Mouse (Mus musculus): ENCODE measurements at regions not wholly inside any gene's neighbourhood (a gene's known extent, or its start where the extent isn't known, plus 50 kb on each side); places are given as distances from the start of the nearest gene placed in this dataset.
A peak's percentile ranks its signal among the peaks of the same experiment; 100 is the strongest.

DNA sequence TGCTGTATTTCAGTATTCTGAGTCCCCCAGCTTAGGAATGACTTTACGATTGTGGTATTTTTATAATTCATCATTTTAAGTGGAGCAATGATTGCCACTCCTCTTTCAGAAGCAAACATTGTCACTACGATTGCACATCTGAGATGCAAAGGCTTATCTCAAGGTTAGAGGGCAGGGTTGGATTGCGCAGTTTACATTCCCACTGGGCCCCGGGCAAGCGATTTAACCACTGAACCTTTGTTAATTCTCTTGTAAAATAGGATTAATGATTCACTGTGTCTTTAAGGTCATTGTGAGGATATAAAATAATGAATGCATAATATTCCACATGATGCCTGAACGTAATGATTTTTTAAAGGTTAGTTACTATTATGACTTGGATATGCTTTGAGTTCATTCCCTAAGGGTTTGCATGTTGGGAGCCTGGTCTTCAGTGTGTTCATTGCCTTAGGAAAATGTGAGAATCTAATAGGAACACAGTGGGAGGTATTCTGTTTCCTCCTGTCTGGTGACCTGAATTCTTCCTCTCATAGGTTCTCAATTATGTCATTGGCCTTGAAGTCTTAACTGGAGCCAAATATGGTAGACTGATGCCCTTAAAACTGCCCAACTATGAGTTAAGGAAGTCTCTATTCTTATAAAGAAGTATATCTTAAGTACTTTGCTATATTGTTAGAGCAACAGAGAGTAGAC, 1198.4 kb downstream of the Gsdmc2 start:
- Histone ChIP-seq H3K36me3 (no peaks in the 10 kb centered on the region), H3K4me3 (no peak overlapping the region), H3K4me1 (no peaks in the 10 kb centered on the region), H3K9me3 (no peaks in the 10 kb centered on the region), H3K9ac (replicated peaks) (no peak overlapping the region), H3K27ac (replicated peaks) (no peak overlapping the region), H3K27me3 (no peaks in the 10 kb centered on the region), H3K4me2 (replicated peaks) (no peak overlapping the region)
- no peak for ATAC-seq (replicated peaks)
- 85% methylated on average over 6 of the region's 6 CpGs for WGBS

- H3K36me3 ChIP-seq, result no peaks in the 10 kb centered on the region
- H3K4me1 ChIP-seq, result no peaks in the 10 kb centered on the region
- no peaks in the 10 kb centered on the region for H3K9me3 ChIP-seq
- no peak overlapping the region for H3K4me2 ChIP-seq (replicated peaks)
- no peak overlapping the region for H3K9ac ChIP-seq (replicated peaks)
- ATAC-seq (replicated peaks), result no peak
- 90% methylated on average over 2 of the region's 2 CpGs for WGBS
- no peak overlapping the region for H3K27ac ChIP-seq (replicated peaks)
- H3K27me3 ChIP-seq, result no peaks in the 10 kb centered on the region
- no peak overlapping the region for H3K4me3 ChIP-seq
These were observed 1200.2 kb downstream of the Gsdmc2 start for GRCm38 (mm10) chr15:62644744-62645143.

DNA sequence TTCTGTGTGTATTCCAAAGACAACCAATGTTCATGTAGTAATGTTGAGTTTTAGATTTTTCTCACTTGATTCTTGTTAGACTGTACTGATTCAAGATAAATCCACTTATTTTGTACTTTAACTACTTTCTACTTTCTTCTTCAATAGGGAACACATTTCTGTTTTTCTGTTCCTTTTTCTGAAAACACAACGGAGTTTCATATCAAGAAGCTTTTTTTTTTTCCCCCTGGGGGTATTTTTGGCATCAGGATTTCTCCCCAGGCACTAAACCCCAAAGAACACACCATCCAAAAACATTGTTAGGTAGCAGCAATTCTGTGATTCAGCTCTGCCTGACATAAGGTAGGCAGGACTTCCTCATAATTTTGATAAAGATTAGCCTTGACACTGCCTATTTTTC, 1200.7 kb downstream of the Gsdmc2 start:
- H3K27ac ChIP-seq (replicated peaks), result no peak overlapping the region
- no peaks in the 10 kb centered on the region for H3K36me3 ChIP-seq
- H3K9ac ChIP-seq (replicated peaks), result no peak overlapping the region
- no peaks in the 10 kb centered on the region for H3K9me3 ChIP-seq
- no peak overlapping the region for H3K4me2 ChIP-seq (replicated peaks)
- no peaks in the 10 kb centered on the region for H3K4me1 ChIP-seq
- WGBS, result 81% methylated on average over 1 of the region's 1 CpGs
- ATAC-seq (replicated peaks), result no peak
- H3K27me3 ChIP-seq, result no peaks in the 10 kb centered on the region
- H3K4me3 ChIP-seq, result no peak overlapping the region

DNA sequence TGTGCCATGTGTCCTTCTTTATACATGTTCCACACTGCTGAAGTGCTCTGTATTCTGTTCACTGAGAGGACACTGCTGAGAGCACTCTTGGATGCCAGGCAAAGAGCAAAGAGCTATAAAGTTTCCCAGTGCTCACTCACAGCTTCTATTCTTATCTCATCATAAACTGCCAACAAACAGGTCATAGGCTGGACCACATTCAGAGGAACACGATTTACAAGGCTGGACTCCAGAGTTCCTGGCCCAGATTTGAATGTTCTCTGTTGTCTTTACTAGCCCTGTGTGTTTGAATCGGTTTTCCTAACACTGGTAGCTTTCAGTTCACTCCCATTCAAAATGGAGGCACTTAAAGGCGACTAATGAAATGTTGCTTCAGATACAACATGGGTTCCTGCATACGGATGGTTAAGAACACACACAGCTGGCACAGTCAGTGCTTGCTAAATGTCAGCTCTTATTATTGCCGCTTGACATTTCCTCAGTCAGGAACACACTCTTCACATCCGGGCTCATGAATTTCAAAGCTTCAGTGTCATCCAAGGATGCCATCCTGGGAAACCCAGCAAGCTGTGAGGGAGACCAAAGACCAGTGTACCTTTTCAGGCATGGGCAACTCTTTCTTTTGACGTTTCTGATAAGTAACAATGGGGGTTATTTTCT, 1203.8 kb downstream of the Gsdmc2 start:
- WGBS, result 72% methylated on average over 7 of the region's 7 CpGs
- Histone ChIP-seq H3K4me2 (replicated peaks) (no peak overlapping the region), H3K27ac (replicated peaks) (no peak overlapping the region), H3K4me1 (no peaks in the 10 kb centered on the region), H3K9ac (replicated peaks) (no peak overlapping the region), H3K9me3 (no peaks in the 10 kb centered on the region), H3K36me3 (no peaks in the 10 kb centered on the region), H3K4me3 (no peak overlapping the region), H3K27me3 (no peaks in the 10 kb centered on the region)
- ATAC-seq (replicated peaks), result no peak

GRCm38 (mm10) chr15:62625406-62625805, 1219.6 kb downstream of the Gsdmc2 start:
- no peaks in the 10 kb centered on the region for H3K36me3 ChIP-seq
- H3K9ac ChIP-seq (replicated peaks), result no peak overlapping the region
- H3K27ac ChIP-seq (replicated peaks), result no peak overlapping the region
- 95% methylated on average over 7 of the region's 7 CpGs for WGBS
- no peaks in the 10 kb centered on the region for H3K27me3 ChIP-seq
- no peak for ATAC-seq (replicated peaks)
- no peaks in the 10 kb centered on the region for H3K4me1 ChIP-seq
- no peak overlapping the region for H3K4me3 ChIP-seq
- H3K9me3 ChIP-seq, result no peaks in the 10 kb centered on the region
- H3K4me2 ChIP-seq (replicated peaks), result no peak overlapping the region

DNA sequence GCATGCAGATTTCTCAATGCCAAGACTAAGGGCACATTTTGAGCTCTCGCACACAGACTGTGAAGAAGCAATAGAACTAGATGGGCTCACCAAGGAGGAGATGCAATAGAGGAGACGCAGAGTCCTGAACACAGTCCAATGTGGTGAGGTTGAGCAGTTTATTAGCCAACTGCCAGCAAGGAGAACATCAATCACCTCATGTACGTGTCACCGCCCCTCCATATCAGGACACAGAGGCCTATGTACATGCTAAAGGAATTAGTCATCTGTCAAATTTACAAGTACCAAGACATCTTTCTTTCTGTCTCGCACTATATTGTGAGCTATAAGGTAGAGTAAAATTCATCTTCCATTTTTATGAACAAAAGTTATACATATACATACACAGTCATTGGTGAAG, 1228.9 kb downstream of the Gsdmc2 start:
- no peaks in the 10 kb centered on the region for H3K9me3 ChIP-seq
- H3K36me3 ChIP-seq, result no peaks in the 10 kb centered on the region
- H3K4me1 ChIP-seq, result no peaks in the 10 kb centered on the region
- 92% methylated on average over 5 of the region's 5 CpGs for WGBS
- H3K4me2 ChIP-seq (replicated peaks), result no peak overlapping the region
- H3K27ac ChIP-seq (replicated peaks), result no peak overlapping the region
- no peak for ATAC-seq (replicated peaks)
- H3K27me3 ChIP-seq, result no peaks in the 10 kb centered on the region
- H3K9ac ChIP-seq (replicated peaks), result no peak overlapping the region
- H3K4me3 ChIP-seq, result no peak overlapping the region

GRCm38 (mm10) chr15:62596735-62597134, 1248.2 kb downstream of the Gsdmc2 start:
- H3K4me2 ChIP-seq (replicated peaks), result no peak overlapping the region
- no peak overlapping the region for H3K27ac ChIP-seq (replicated peaks)
- no peaks in the 10 kb centered on the region for H3K9me3 ChIP-seq
- no peaks in the 10 kb centered on the region for H3K4me1 ChIP-seq
- no peak overlapping the region for H3K9ac ChIP-seq (replicated peaks)
- H3K36me3 ChIP-seq, result no peaks in the 10 kb centered on the region
- no peak for ATAC-seq (replicated peaks)
- H3K4me3 ChIP-seq, result no peak overlapping the region
- H3K27me3 ChIP-seq, result no peaks in the 10 kb centered on the region

DNA sequence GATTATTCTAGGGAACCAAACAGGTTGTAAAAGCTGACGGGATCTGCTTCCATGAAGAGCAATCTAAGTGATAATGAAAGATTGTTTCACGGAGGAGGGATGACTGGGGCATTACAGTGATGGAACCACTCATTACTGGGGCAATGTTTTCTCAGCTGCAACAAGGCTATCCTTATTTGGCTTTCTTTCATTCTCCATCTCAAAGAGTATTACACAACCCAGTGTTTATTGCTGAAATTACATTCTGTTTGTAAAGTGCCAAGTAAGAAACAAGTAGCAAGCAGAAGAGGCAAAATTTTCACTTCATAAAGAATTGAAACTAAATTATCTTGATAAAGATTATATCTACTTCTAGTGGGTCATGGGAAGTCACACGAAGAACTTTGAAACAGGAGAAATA, 1256.4 kb downstream of the Gsdmc2 start:
- Histone ChIP-seq H3K9me3 (no peaks in the 10 kb centered on the region), H3K27ac (replicated peaks) (no peak overlapping the region), H3K9ac (replicated peaks) (no peak overlapping the region), H3K36me3 (no peaks in the 10 kb centered on the region), H3K4me1 (no peaks in the 10 kb centered on the region), H3K4me3 (no peak overlapping the region), H3K27me3 (no peaks in the 10 kb centered on the region), H3K4me2 (replicated peaks) (no peak overlapping the region)
- WGBS, result 80% methylated on average over 3 of the region's 3 CpGs
- no peak for ATAC-seq (replicated peaks)

GRCm38 (mm10) chr15:62578788-62579187, 1266.2 kb downstream of the Gsdmc2 start:
- no peaks in the 10 kb centered on the region for H3K36me3 ChIP-seq
- no peak overlapping the region for H3K27ac ChIP-seq (replicated peaks)
- no peak overlapping the region for H3K4me2 ChIP-seq (replicated peaks)
- no peak overlapping the region for H3K9ac ChIP-seq (replicated peaks)
- H3K27me3 ChIP-seq, result no peaks in the 10 kb centered on the region
- peak; percentile 51; the same call in 1 of the 2 replicates for ATAC-seq (replicated peaks)
- H3K9me3 ChIP-seq, result no peaks in the 10 kb centered on the region
- H3K4me3 ChIP-seq, result no peak overlapping the region
- no peaks in the 10 kb centered on the region for H3K4me1 ChIP-seq
- 39% methylated on average over 3 of the region's 3 CpGs for WGBS

GRCm38 (mm10) chr15:62575791-62576190, 1269.2 kb downstream of the Gsdmc2 start:
- 89% methylated on average over 2 of the region's 2 CpGs for WGBS
- no peak overlapping the region for H3K27ac ChIP-seq (replicated peaks)

GRCm38 (mm10) chr15:62571803-62572202, 1273.2 kb downstream of the Gsdmc2 start:
- H3K9ac ChIP-seq (replicated peaks), result no peak overlapping the region
- no peak overlapping the region for H3K4me2 ChIP-seq (replicated peaks)
- H3K9me3 ChIP-seq, result no peaks in the 10 kb centered on the region
- no peaks in the 10 kb centered on the region for H3K36me3 ChIP-seq
- peak; percentile 46 for ATAC-seq (replicated peaks)
- no peak overlapping the region for H3K4me3 ChIP-seq
- peaks cover 8% of the 10 kb centered on the region for H3K4me1 ChIP-seq
- H3K27me3 ChIP-seq, result no peaks in the 10 kb centered on the region
- WGBS, result 23% methylated on average over 7 of the region's 7 CpGs
- no peak overlapping the region for H3K27ac ChIP-seq (replicated peaks)

More at GRCm38 (mm10) chr15:62575791-62576190, 1269.2 kb downstream of the Gsdmc2 start:
- ATAC-seq (replicated peaks), result no peak
- Histone ChIP-seq H3K4me1 (peaks cover 7% of the 10 kb centered on the region), H3K4me3 (no peak overlapping the region), H3K36me3 (no peaks in the 10 kb centered on the region), H3K4me2 (replicated peaks) (no peak overlapping the region), H3K9ac (replicated peaks) (no peak overlapping the region), H3K9me3 (no peaks in the 10 kb centered on the region), H3K27me3 (no peaks in the 10 kb centered on the region)

GRCm38 (mm10) chr15:62568788-62569713, 1275.9 kb downstream of the Gsdmc2 start:
- Histone ChIP-seq H3K4me3 (no peak overlapping the region), H3K27me3 (no peaks in the 10 kb centered on the region), H3K4me1 (peaks cover 22% of the 10 kb centered on the region), H3K36me3 (no peaks in the 10 kb centered on the region), H3K4me2 (replicated peaks) (no peak overlapping the region), H3K9ac (replicated peaks) (no peak overlapping the region), H3K9me3 (no peaks in the 10 kb centered on the region), H3K27ac (replicated peaks) (no peak overlapping the region)
- no peak for ATAC-seq (replicated peaks)
- WGBS, result 77% methylated on average over 7 of the region's 7 CpGs

All from forebrain, embryonic 15.5 days (tissue).